Mouse (Mus musculus): ENCODE data around the gene Madcam1.

Madcam1 gene

GRCm38 (mm10) chr10:79664131-79664665 is at the start of gene Madcam1:
Madcam1 (plus strand) TSS chr10:79664559.
- DNase-seq (ENCODE audit: low spot score), result peak; percentile 66

- no peak for DNase-seq (ENCODE audit: low spot score)
Observed at GRCm38 (mm10) chr10:79615860-79616259, 48.5 kb upstream of the Madcam1 start.

- DNase-seq (ENCODE audit: low spot score), result no peak
Observed at GRCm38 (mm10) chr10:79616376-79616775, 48.0 kb upstream of the Madcam1 start.

- no peak for DNase-seq (ENCODE audit: low spot score)
Observed at GRCm38 (mm10) chr10:79623950-79624349, 40.4 kb upstream of the Madcam1 start.

GRCm38 (mm10) chr10:79625398-79625797 is 39.0 kb upstream of the Madcam1 start:
- DNase-seq (ENCODE audit: low spot score), result no peak

- DNase-seq (ENCODE audit: low spot score), result no peak
Observed at GRCm38 (mm10) chr10:79626156-79626555, 38.2 kb upstream of the Madcam1 start.

- DNase-seq (ENCODE audit: low spot score), result no peak
Observed at GRCm38 (mm10) chr10:79628377-79628776, 36.0 kb upstream of the Madcam1 start.

- no peak for DNase-seq (ENCODE audit: low spot score)
Observed at GRCm38 (mm10) chr10:79631432-79631831, 32.9 kb upstream of the Madcam1 start.

- DNase-seq (ENCODE audit: low spot score), result no peak
Observed at GRCm38 (mm10) chr10:79633006-79633777, 31.2 kb upstream of the Madcam1 start.

- no peak for DNase-seq (ENCODE audit: low spot score)
Observed at GRCm38 (mm10) chr10:79636287-79636686, 28.1 kb upstream of the Madcam1 start.

GRCm38 (mm10) chr10:79637128-79638110 is 26.9 kb upstream of the Madcam1 start, which contains the start of gene Shc2:
Shc2 (minus strand) TSS chr10:79637918.
- peak; percentile 41 for DNase-seq (ENCODE audit: low spot score)

- peak; percentile 38 for DNase-seq (ENCODE audit: low spot score)
Observed at GRCm38 (mm10) chr10:79638486-79639204, 25.7 kb upstream of the Madcam1 start.

- no peak for DNase-seq (ENCODE audit: low spot score)
Observed at GRCm38 (mm10) chr10:79645711-79646110, 18.6 kb upstream of the Madcam1 start, which contains the start of gene Odf3l2. Odf3l2 (minus strand) TSS chr10:79645738.

GRCm38 (mm10) chr10:79649070-79649751 is 15.1 kb upstream of the Madcam1 start:
- peak; percentile 78 for DNase-seq (ENCODE audit: low spot score)

- no peak for DNase-seq (ENCODE audit: low spot score)
Observed at GRCm38 (mm10) chr10:79652789-79653188, 11.6 kb upstream of the Madcam1 start.

GRCm38 (mm10) chr10:79654946-79655395 is 9.4 kb upstream of the Madcam1 start:
- no peak for DNase-seq (ENCODE audit: low spot score)

GRCm38 (mm10) chr10:79658829-79659228 is 5.5 kb upstream of the Madcam1 start:
- no peak for DNase-seq (ENCODE audit: low spot score)

GRCm38 (mm10) chr10:79660298-79660697 is 4.1 kb upstream of the Madcam1 start:
- no peak for DNase-seq (ENCODE audit: low spot score)

- DNase-seq (ENCODE audit: low spot score), result no peak
Observed at GRCm38 (mm10) chr10:79661861-79662260, 2.5 kb upstream of the Madcam1 start.

- DNase-seq (ENCODE audit: low spot score), result no peak
Observed at GRCm38 (mm10) chr10:79665051-79665450, 692 bp downstream of the Madcam1 start.

GRCm38 (mm10) chr10:79666493-79666892 is 2.1 kb downstream of the Madcam1 start:
- DNase-seq (ENCODE audit: low spot score), result no peak

Measured in urinary bladder, postnatal 14 days (tissue).